Mouse (Mus musculus): Measurements from ENCODE around the gene Trim17. TPM values are rescaled to one million over a fixed set of nuclear protein-coding genes. Genes with fewer than 3 reads are reported as not detected.
A peak's percentile ranks its signal among the peaks of the same experiment; 100 is the strongest.
"Not testable (repeated sequence)": the region's sequence is repeated elsewhere in the genome, so short reads cannot be mapped to it uniquely, and the experiment has no call there.

Trim17 gene
- polyA plus RNA-seq, 1 experiment from 2014 or later: 0.62 TPM

GRCm38 (mm10) chr11:58949480-58950431 lies 4.7 kb upstream of the Trim17 start:
- H3K9me3 ChIP-seq (ENCODE audit: low read length): no peaks in the 10 kb centered on the region
- peaks cover 5% of the 10 kb centered on the region; the same call in 1 of the 2 replicates for H3K27me3 ChIP-seq (replicated peaks; ENCODE audit: insufficient read depth, low read length)
- no peak overlapping the region for H3K27ac ChIP-seq (ENCODE audit: low read length)
- TF ChIP-seq CTCF (IDR thresholded peaks at IDR 0.05) (no peak), EP300 (IDR thresholded peaks at IDR 0.05) (no peak)
- ATAC-seq (no peak), DNase-seq (ENCODE audit: low spot score) (no peak)
- no peaks in the 10 kb centered on the region for H3K36me3 ChIP-seq (ENCODE audit: insufficient read depth, low read length)
- H3K4me3 ChIP-seq (ENCODE audit: low read depth, low read length): peak overlapping the region; percentile 22; the same call in 1 of the 2 replicates
- H3K4me1 ChIP-seq (ENCODE audit: insufficient read depth, low read depth, low read length): no peaks in the 10 kb centered on the region
- H3K9ac ChIP-seq (replicated peaks; ENCODE audit: low read depth): no peak overlapping the region
- 12% methylated on average over 20 of the region's 20 CpGs for WGBS
- peak overlapping the region; percentile 43 for H3K4me2 ChIP-seq (replicated peaks; ENCODE audit: low read depth, low read length)

GRCm38 (mm10) chr11:58951210-58951609 lies 3.3 kb upstream of the Trim17 start:
- no peak overlapping the region for H3K9ac ChIP-seq (replicated peaks; ENCODE audit: low read depth)
- no peak overlapping the region for H3K27ac ChIP-seq (ENCODE audit: low read length)
- H3K4me3 ChIP-seq (ENCODE audit: low read depth, low read length): no peak overlapping the region
- no peaks in the 10 kb centered on the region for H3K36me3 ChIP-seq (ENCODE audit: insufficient read depth, low read length)
- 0 out of 2 replicates have a peak, but pooled peaks cover 7% of the 10 kb centered on the region for H3K4me1 ChIP-seq (ENCODE audit: insufficient read depth, low read depth, low read length)
- DNase-seq (ENCODE audit: low spot score) (no peak), ATAC-seq (no peak)
- H3K4me2 ChIP-seq (replicated peaks; ENCODE audit: low read depth, low read length): no peak overlapping the region
- 69% methylated on average over 5 of the region's 5 CpGs for WGBS
- H3K27me3 ChIP-seq (replicated peaks; ENCODE audit: insufficient read depth, low read length): peaks cover 3% of the 10 kb centered on the region; the same call in 1 of the 2 replicates
- no peak for TF ChIP-seq EP300 (IDR thresholded peaks at IDR 0.05)
- TF ChIP-seq CTCF (IDR thresholded peaks at IDR 0.05): no peak
- no peaks in the 10 kb centered on the region for H3K9me3 ChIP-seq (ENCODE audit: low read length)

- H3K27me3 ChIP-seq (replicated peaks; ENCODE audit: insufficient read depth, low read length): peaks cover 3% of the 10 kb centered on the region; the same call in 1 of the 2 replicates
- peak; percentile 15 for ATAC-seq
- 0 out of 2 replicates have a peak, but pooled peaks cover 10% of the 10 kb centered on the region for H3K4me1 ChIP-seq (ENCODE audit: insufficient read depth, low read depth, low read length)
- DNase-seq (ENCODE audit: low spot score): peak; percentile 38
- peak overlapping the region; percentile 70 for H3K4me2 ChIP-seq (replicated peaks; ENCODE audit: low read depth, low read length)
- H3K36me3 ChIP-seq (ENCODE audit: insufficient read depth, low read length): peaks cover 11% of the 10 kb centered on the region; the same call in 1 of the 2 replicates
- TF ChIP-seq CTCF (IDR thresholded peaks at IDR 0.05) (no peak), EP300 (IDR thresholded peaks at IDR 0.05) (no peak)
- 2% methylated on average over 33 of the region's 33 CpGs for WGBS
- no peaks in the 10 kb centered on the region for H3K9me3 ChIP-seq (ENCODE audit: low read length)
- H3K27ac ChIP-seq (ENCODE audit: low read length): no peak overlapping the region
- peak overlapping the region; percentile 12; the same call in 1 of the 2 replicates for H3K9ac ChIP-seq (replicated peaks; ENCODE audit: low read depth)
- peak overlapping the region; percentile 62 for H3K4me3 ChIP-seq (ENCODE audit: low read depth, low read length)
Observed at GRCm38 (mm10) chr11:58953351-58954169, 925 bp upstream of the Trim17 start.

GRCm38 (mm10) chr11:58954170-58954419 lies 390 bp upstream of the Trim17 start:
- Histone ChIP-seq H3K4me2 (replicated peaks; ENCODE audit: low read depth, low read length) (peak overlapping the region; percentile 70), H3K27ac (ENCODE audit: low read length) (peak overlapping the region; percentile 97; the same call in 1 of the 2 replicates), H3K36me3 (ENCODE audit: insufficient read depth, low read length) (peaks cover 11% of the 10 kb centered on the region; the same call in 1 of the 2 replicates), H3K4me3 (ENCODE audit: low read depth, low read length) (peak overlapping the region; percentile 62), H3K9ac (replicated peaks; ENCODE audit: low read depth) (peak overlapping the region; percentile 12; the same call in 1 of the 2 replicates)
- H3K27me3 ChIP-seq (replicated peaks; ENCODE audit: insufficient read depth, low read length); H3K4me1 ChIP-seq (ENCODE audit: insufficient read depth, low read depth, low read length); ATAC-seq; H3K9me3 ChIP-seq (ENCODE audit: low read length); DNase-seq (ENCODE audit: low spot score): not testable (repeated sequence)
- WGBS: under 1% methylated on average over 16 of the region's 17 CpGs

GRCm38 (mm10) chr11:58955143-58955867 lies 820 bp downstream of the Trim17 start:
- Histone ChIP-seq H3K4me1 (ENCODE audit: insufficient read depth, low read depth, low read length) (0 out of 2 replicates have a peak, but pooled peaks cover 11% of the 10 kb centered on the region), H3K9ac (replicated peaks; ENCODE audit: low read depth) (peak overlapping the region; percentile 69), H3K4me3 (ENCODE audit: low read depth, low read length) (peak overlapping the region; percentile 62), H3K27me3 (replicated peaks; ENCODE audit: insufficient read depth, low read length) (0 out of 2 replicates have a peak, but pooled peaks cover 3% of the 10 kb centered on the region), H3K27ac (ENCODE audit: low read length) (peak overlapping the region; percentile 97), H3K9me3 (ENCODE audit: low read length) (no peaks in the 10 kb centered on the region), H3K4me2 (replicated peaks; ENCODE audit: low read depth, low read length) (peak overlapping the region; percentile 70), H3K36me3 (ENCODE audit: insufficient read depth, low read length) (peaks cover 11% of the 10 kb centered on the region; the same call in 1 of the 2 replicates)
- no peak for TF ChIP-seq CTCF (IDR thresholded peaks at IDR 0.05)
- no peak for TF ChIP-seq EP300 (IDR thresholded peaks at IDR 0.05)
- DNase-seq (ENCODE audit: low spot score) (no peak), ATAC-seq (no peak)
- 2% methylated on average over 20 of the region's 20 CpGs for WGBS

Data from lung, postnatal 0 days (tissue).